Mouse (Mus musculus) layer of hippocampus, postnatal 10 days (tissue): ENCODE measurements around the gene Hist1h4d. TPM values are rescaled to one million over a fixed set of nuclear protein-coding genes. Genes with fewer than 3 reads are reported as not detected.
"Not testable (repeated sequence)": the region's sequence is repeated elsewhere in the genome, so short reads cannot be mapped to it uniquely, and the experiment has no call there.

Experiments used
- DNase-seq, 2 experiments: peaks; one replicate each; pipeline ENCODE4 v3.0.0; 2021; ENCODE audit warnings: low spot score in 2 of 2
- total RNA-seq, 2 experiments: library from RNA; stranded (reverse); gene quantifications; 2 replicates each; pipeline ENCODE4 v1.2.3; 2021

The Hist1h4d gene
- total RNA-seq, 2 experiments from 2014 or later = 147 to 163 TPM

- DNase-seq = not testable (repeated sequence)
Observed at GRCm38 (mm10) chr13:23573034-23573897, 8.1 kb upstream of the Hist1h4d start.

- peak; percentile 81 to 86 for DNase-seq
Observed at GRCm38 (mm10) chr13:23573898-23574524, 7.4 kb upstream of the Hist1h4d start, which contains the start of the genes Hist1h2bf and Hist1h2ad. Gene Hist1h2bf (minus strand): TSS chr13:23574196. Gene Hist1h2ad (plus strand): TSS chr13:23574381.

- not testable (repeated sequence) for DNase-seq
Observed at GRCm38 (mm10) chr13:23574546-23575170, 6.7 kb upstream of the Hist1h4d start.

- peak; percentile 36 to 55 for DNase-seq
Observed at GRCm38 (mm10) chr13:23575271-23575851, 6.0 kb upstream of the Hist1h4d start, which contains the start of gene Hist1h3d. Gene Hist1h3d (plus strand): TSS chr13:23575763.

- DNase-seq = not testable (repeated sequence)
Observed at GRCm38 (mm10) chr13:23575864-23576313, 5.5 kb upstream of the Hist1h4d start.

- no peak for DNase-seq
Observed at GRCm38 (mm10) chr13:23576351-23576881, 5.0 kb upstream of the Hist1h4d start.

- DNase-seq = no peak
Observed at GRCm38 (mm10) chr13:23576906-23577639, 4.3 kb upstream of the Hist1h4d start.

- no peak for DNase-seq
Observed at GRCm38 (mm10) chr13:23577835-23578234, 3.6 kb upstream of the Hist1h4d start.

- DNase-seq = no peak
Observed at GRCm38 (mm10) chr13:23582219-23583056, 1.0 kb downstream of the Hist1h4d start.

- no peak for DNase-seq
Observed at GRCm38 (mm10) chr13:23583387-23584068, 2.1 kb downstream of the Hist1h4d start.

GRCm38 (mm10) chr13:23584331-23584730 lies 2.9 kb downstream of the Hist1h4d start:
- DNase-seq = no peak

GRCm38 (mm10) chr13:23585029-23585441 lies 3.6 kb downstream of the Hist1h4d start:
- peak; percentile 67 to 70 for DNase-seq

- peak; percentile 56 to 70 for DNase-seq
Observed at GRCm38 (mm10) chr13:23585442-23586098, 4.2 kb downstream of the Hist1h4d start.

GRCm38 (mm10) chr13:23586099-23586939 lies 4.9 kb downstream of the Hist1h4d start:
- DNase-seq = no peak

GRCm38 (mm10) chr13:23586940-23587225 lies 5.5 kb downstream of the Hist1h4d start:
- DNase-seq = no peak

- no peak for DNase-seq
Observed at GRCm38 (mm10) chr13:23591206-23591605, 9.8 kb downstream of the Hist1h4d start.

- DNase-seq = not testable (repeated sequence)
Observed at GRCm38 (mm10) chr13:23591886-23592285, 10.5 kb downstream of the Hist1h4d start.
